Mouse (Mus musculus) Patski (cell line): ENCODE results near the gene Tubd1. TPM values are rescaled to one million over a fixed set of nuclear protein-coding genes. Genes with fewer than 3 reads are reported as not detected.

ENCODE experiments used
- ATAC-seq: fragments of 100-300 bp; one replicate; pipeline ENCODE4 v1.8.0; 2021
- CTCF ChIA-PET: fragments of 350-600 bp; sonication (Branson Sonifier 250); formaldehyde crosslinking; loops from one replicate; lab custom pipeline; 2022; ENCODE audit warnings: inconsistent platforms; lab: Charles Lee
- POLR2A ChIA-PET: fragments of 350-600 bp; sonication (Branson Sonifier 250); formaldehyde crosslinking; loops from one replicate; lab custom pipeline; 2022; ENCODE audit warnings: antibody characterized with exemption, inconsistent platforms; lab: Charles Lee
- DNase-seq: peaks from one replicate; pipeline ENCODE4 v3.0.0-alpha.2; 2011; ENCODE audit warnings: low read depth, low spot score
- H3K27me3 ChIP-seq: fragments of 371-371 bp; one replicate; pipeline ENCODE4 v1.5.1; 2021
- CTCF ChIP-seq: fragments of 100-300 bp; IDR thresholded peaks from one replicate; pipeline ENCODE4 v1.5.1; 2021
- in situ Hi-C: fragments of 300-500 bp; cut with MboI; formaldehyde crosslinking; loops from 3 replicates; pipeline ENCODE4 v1.11.1; 2018; ENCODE audit warnings: low pct_unique_long_range_greater_than_20kb, mixed read lengths
- polyA plus RNA-seq: library from polyadenylated mRNA; unstranded; gene quantifications from one replicate; pipeline ENCODE4 v1.2.3, GENCODE M21; 2021

The Tubd1 gene
- polyA plus RNA-seq, 1 experiment from 2014 or later: 10.9 TPM

GRCm38 (mm10) chr11:86582543-86583260 lies 37.9 kb downstream of the Tubd1 start:
- CTCF ChIA-PET: interaction anchor here (0.8 to 17.2 kb wide), 7 partner anchors 12 to 69 kb away, joined by 3 to 228 read pairs (median 5); no protein-coding TSS in a partner anchor
- ATAC-seq (no peak), DNase-seq (no peak)
- no peaks in the 10 kb centered on the region for H3K27me3 ChIP-seq
- in situ Hi-C loops: no loop called here
- POLR2A ChIA-PET: interaction anchor here (1.2 to 12.0 kb wide), 9 partner anchors 11 to 68 kb away, joined by 3 to 262 read pairs (median 11); no protein-coding TSS in a partner anchor
- TF ChIP-seq CTCF: no peak

DNA sequence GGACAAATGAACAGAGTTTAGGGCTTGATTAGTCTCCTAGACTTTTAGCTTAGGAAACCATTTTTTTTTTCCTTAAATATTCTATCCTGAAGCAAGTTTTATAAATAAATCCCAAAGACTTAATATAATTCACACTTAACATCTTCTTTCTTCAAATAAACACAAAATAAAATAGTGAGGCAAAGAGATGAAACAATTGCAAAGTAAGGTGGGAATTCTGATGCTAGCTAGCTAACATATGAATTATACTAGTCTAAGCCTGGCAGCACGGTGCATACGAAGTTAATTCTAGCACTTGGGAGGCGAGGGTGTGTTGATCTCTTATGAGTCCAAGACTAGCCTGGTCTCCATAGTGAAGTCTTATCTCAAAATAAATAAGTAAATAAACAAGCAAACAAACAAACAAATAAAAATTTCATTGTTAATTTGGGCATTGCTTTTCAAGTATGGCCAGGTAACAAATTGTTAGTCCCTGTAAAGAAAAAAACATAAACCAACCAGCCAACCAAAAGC lies 38.6 kb downstream of the Tubd1 start:
- in situ Hi-C loops: no loop called here
- ATAC-seq: no peak
- ChIA-PET POLR2A (interaction anchor here (3.2 to 12.0 kb wide), 5 partner anchors 12 to 68 kb away, joined by 11 to 262 read pairs (median 146); no protein-coding TSS in a partner anchor), CTCF (interaction anchor here (1.0 to 17.2 kb wide), 5 partner anchors 13 to 69 kb away, joined by 3 to 228 read pairs (median 5); no protein-coding TSS in a partner anchor)
- no peaks in the 10 kb centered on the region for H3K27me3 ChIP-seq
- no peak for TF ChIP-seq CTCF
- no peak for DNase-seq

- POLR2A ChIA-PET: interaction anchor here (4.2 to 12.0 kb wide), 4 partner anchors 13 to 67 kb away, joined by 50 to 262 read pairs (median 202); no protein-coding TSS in a partner anchor
- in situ Hi-C loops: no loop called here
- ATAC-seq: no peak
- DNase-seq: no peak
- no peaks in the 10 kb centered on the region for H3K27me3 ChIP-seq
- peak; percentile 5 for TF ChIP-seq CTCF
- CTCF ChIA-PET: interaction anchor here (1.0 to 17.2 kb wide), 2 partner anchors 15 to 68 kb away, joined by 3 to 228 read pairs; no protein-coding TSS in a partner anchor
Measured at GRCm38 (mm10) chr11:86583990-86584897, 39.5 kb downstream of the Tubd1 start.

DNA sequence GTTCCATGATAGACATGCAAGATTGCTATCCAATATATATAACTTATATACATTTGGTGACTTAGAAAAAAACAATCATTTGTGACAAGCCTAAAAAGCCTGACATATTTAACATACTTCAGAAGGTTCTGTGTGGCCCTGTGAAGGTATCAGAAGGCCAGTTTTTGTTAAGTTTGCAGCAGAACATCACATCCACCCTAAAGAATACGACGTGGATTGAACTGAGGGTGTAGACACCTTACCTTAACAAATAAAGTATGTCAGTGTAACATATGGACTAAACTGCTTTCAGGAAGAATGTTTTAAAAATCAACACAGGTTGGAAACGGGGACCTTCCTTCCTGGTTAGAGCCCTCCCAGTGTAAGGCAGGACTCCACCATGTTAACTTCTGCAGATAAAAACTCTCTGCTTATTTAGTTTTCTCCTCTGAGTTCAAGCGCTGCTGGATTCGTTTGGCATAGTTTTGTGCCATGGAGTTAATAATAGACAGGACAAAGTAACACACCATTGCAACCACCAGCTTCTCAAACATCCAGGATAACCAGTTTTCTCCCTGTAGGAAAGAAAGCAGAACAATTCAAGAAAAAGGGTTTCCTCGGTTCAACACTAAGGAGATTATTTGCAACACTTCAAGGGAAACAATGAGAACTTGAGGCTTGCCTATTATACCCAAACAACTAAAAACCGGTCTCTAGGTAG lies 40.3 kb downstream of the Tubd1 start:
- CTCF ChIA-PET: interaction anchor here (17.2 kb wide), 1 partner anchor 67 kb away, joined by 228 read pairs; no protein-coding TSS in a partner anchor
- no peak for ATAC-seq
- no peaks in the 10 kb centered on the region for H3K27me3 ChIP-seq
- in situ Hi-C loops: no loop called here
- no peak for TF ChIP-seq CTCF
- DNase-seq: no peak
- POLR2A ChIA-PET: interaction anchor here (0.6 to 12.0 kb wide), 6 partner anchors 13 to 66 kb away, joined by 3 to 262 read pairs (median 98); no protein-coding TSS in a partner anchor

DNA sequence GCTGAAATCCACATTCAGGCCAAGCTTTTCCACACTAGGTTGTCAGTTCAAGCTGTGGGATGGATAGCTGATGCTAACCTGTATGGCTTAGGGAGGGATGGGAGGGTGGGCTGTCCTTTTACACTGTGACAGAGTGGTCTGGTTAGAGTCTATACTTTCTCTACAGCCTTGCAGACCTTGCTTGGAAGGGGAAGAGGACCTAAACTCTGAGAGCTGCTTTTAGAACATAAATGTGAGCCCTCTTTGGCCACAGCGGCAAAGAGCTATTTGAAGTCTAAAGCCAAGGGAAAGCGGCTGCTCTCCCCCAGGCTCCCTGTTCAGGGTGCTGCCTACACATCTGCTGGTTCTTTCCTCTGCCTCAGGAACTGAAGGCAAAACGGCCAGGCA lies 40.8 kb downstream of the Tubd1 start:
- no peak for ATAC-seq
- TF ChIP-seq CTCF: no peak
- POLR2A ChIA-PET: interaction anchor here (0.6 to 12.0 kb wide), 7 partner anchors 13 to 65 kb away, joined by 3 to 262 read pairs (median 50); no protein-coding TSS in a partner anchor
- in situ Hi-C loops: no loop called here
- CTCF ChIA-PET: interaction anchor here (0.7 to 17.2 kb wide), 4 partner anchors 11 to 66 kb away, joined by 3 to 228 read pairs (median 4); no protein-coding TSS in a partner anchor
- no peaks in the 10 kb centered on the region for H3K27me3 ChIP-seq
- DNase-seq: no peak

GRCm38 (mm10) chr11:86586177-86586867 lies 41.5 kb downstream of the Tubd1 start:
- no peak for TF ChIP-seq CTCF
- in situ Hi-C loops: no loop called here
- DNase-seq (no peak), ATAC-seq (no peak)
- ChIA-PET CTCF (interaction anchor here (0.7 to 17.2 kb wide), 6 partner anchors 10 to 66 kb away, joined by 3 to 228 read pairs (median 6); no protein-coding TSS in a partner anchor), POLR2A (interaction anchor here (0.7 to 12.0 kb wide), 16 partner anchors 12 to 847 kb away, joined by 3 to 262 read pairs (median 7); partner anchors contain the start of gene Cltc)
- H3K27me3 ChIP-seq: no peaks in the 10 kb centered on the region

DNA sequence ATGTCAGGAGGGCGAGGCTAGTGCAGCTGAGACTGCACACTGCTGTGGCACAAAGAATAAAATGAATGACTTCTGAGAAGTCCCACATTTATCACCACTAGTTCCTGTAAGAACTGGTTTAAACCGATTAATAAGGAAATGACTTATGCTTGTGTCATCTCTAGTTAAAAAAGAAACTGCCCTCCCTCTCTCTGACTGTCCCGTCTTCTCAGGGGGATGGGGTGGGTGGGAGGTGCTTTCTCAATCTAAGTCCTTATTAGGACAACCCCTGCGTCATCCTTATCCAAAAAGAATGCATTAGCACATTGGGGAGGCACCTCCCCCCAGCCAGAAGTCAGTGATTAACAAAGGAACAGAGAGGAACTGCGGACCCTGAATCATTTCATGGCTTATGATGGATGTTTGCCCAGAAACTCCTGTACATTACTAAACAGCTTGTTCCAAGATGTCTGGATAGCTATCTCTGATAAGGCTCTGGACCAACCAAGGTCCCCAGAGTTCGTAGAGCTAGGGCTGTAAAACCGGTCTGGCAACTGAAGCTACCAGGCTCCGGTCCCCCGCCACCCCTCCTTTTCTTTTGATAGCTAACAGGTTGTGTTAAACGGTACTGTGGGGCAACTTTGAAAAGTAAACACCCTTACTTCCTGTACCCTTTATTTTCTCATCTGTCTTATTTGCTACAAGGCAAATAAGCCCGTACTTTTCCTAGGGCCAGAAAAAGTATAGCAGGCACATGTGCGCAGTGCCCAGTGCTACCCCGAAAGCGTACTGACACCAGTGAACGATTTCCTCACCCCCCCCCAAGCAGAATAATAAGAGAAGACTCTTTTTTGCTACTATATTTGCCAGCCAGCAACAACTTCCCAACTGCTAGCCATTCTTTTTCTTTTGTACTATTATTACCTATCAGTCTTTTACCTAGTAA lies 42.3 kb downstream of the Tubd1 start:
- peak; percentile 63 for ATAC-seq
- ChIA-PET POLR2A (interaction anchor here (0.5 to 12.0 kb wide), 18 partner anchors 11 to 846 kb away, joined by 3 to 262 read pairs (median 6); partner anchors contain the start of gene Cltc), CTCF (interaction anchor here (1.0 to 17.2 kb wide), 6 partner anchors 10 to 65 kb away, joined by 3 to 228 read pairs (median 10); no protein-coding TSS in a partner anchor)
- in situ Hi-C loops: no loop called here
- no peak for TF ChIP-seq CTCF
- H3K27me3 ChIP-seq: no peaks in the 10 kb centered on the region
- DNase-seq: no peak

DNA sequence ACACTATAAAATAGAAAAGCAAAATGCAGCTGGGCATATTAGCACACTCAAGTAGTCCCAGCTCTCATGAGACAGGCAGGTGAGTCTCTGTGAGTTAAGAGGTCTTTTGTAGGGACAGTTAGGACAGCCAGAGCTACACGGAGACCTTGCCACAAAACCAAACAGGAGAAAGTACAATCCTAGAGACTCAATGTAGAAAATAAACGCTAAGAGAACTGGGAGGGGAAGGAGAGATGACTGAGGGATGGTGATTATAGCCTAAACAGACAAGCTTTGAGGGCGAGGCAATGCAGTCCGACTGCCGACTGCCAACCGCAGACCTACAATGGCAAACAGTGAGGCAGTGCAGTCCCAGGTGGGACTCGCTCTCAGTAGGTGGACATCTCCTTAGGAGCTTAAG lies 43.0 kb downstream of the Tubd1 start:
- TF ChIP-seq CTCF: no peak
- no peaks in the 10 kb centered on the region for H3K27me3 ChIP-seq
- in situ Hi-C loops: no loop called here
- ATAC-seq (no peak), DNase-seq (no peak)
- POLR2A ChIA-PET: interaction anchor here (0.6 to 12.0 kb wide), 7 partner anchors 10 to 63 kb away, joined by 3 to 262 read pairs (median 50); no protein-coding TSS in a partner anchor
- CTCF ChIA-PET: interaction anchor here (1.9 to 17.2 kb wide), 4 partner anchors 10 to 64 kb away, joined by 7 to 228 read pairs (median 22); no protein-coding TSS in a partner anchor
